Mouse (Mus musculus): ENCODE measurements around the gene Tmem222.

Gene Tmem222

GRCm38 (mm10) chr4:133223875-133224274 lies 53.7 kb downstream of the Tmem222 start:
- ChIA-PET POLR2A (interaction anchor here in 3 of 4 experiments (0.9 to 1.7 kb wide), 5 partner anchors 9 to 130 kb away, joined by 3 to 6 read pairs (median 4); partner anchors contain the start of gene Wdtc1 (in 1 of the 3)), CTCF (interaction anchor here in 3 of 4 experiments (0.6 to 4.3 kb wide), 9 partner anchors 9 to 222 kb away, joined by 3 to 21 read pairs (median 4); no protein-coding TSS in a partner anchor)

GRCm38 (mm10) chr4:133221701-133222100 lies 55.9 kb downstream of the Tmem222 start:
- CTCF ChIA-PET, result interaction anchor here (0.9 to 4.3 kb wide), 20 partner anchors 9 to 165 kb away, joined by 3 to 21 read pairs (median 4); partner anchors contain the start of gene Cd164l2 (in 1 of the 4)
- POLR2A ChIA-PET, result interaction anchor here in 3 of 4 experiments (0.5 to 2.1 kb wide), 32 partner anchors 8 to 1013 kb away, joined by 3 to 7 read pairs (median 3); partner anchors contain the start of genes Cd164l2 (in 1 of the 3), Gpr3 (in 1 of the 3), Ppp1r8 (in 1 of the 3) and Slc9a1 (in 1 of the 3)

- ChIA-PET CTCF (interaction anchor here (0.5 to 4.3 kb wide), 32 partner anchors 8 to 274 kb away, joined by 3 to 21 read pairs (median 4); partner anchors contain the start of genes Cd164l2 (in 1 of the 4) and Map3k6 (in 1 of the 4)), POLR2A (interaction anchor here (0.5 to 2.1 kb wide), 38 partner anchors 8 to 687 kb away, joined by 3 to 7 read pairs (median 4); partner anchors contain the start of genes Wdtc1 (in 2 of the 4), Atpif1 (in 1 of the 4), Cd164l2 (in 1 of the 4) and Gpr3 (in 1 of the 4))
Observed at GRCm38 (mm10) chr4:133220656-133221055, 56.9 kb downstream of the Tmem222 start.

GRCm38 (mm10) chr4:133218745-133219144 lies 58.8 kb downstream of the Tmem222 start:
- ChIA-PET CTCF (interaction anchor here (0.6 to 1.5 kb wide), 12 partner anchors 10 to 655 kb away, joined by 3 to 5 read pairs (median 4); partner anchors contain the start of gene Fgr (in 1 of the 4)), POLR2A (interaction anchor here in 2 of 4 experiments (0.6 to 1.2 kb wide), 4 partner anchors 17 to 684 kb away, joined by 3 to 4 read pairs (median 3); no protein-coding TSS in a partner anchor)

GRCm38 (mm10) chr4:133217641-133218040 lies 60.0 kb downstream of the Tmem222 start:
- POLR2A ChIA-PET, result no interaction called here
- CTCF ChIA-PET, result interaction anchor here in 3 of 4 experiments (0.8 to 1.5 kb wide), 10 partner anchors 9 to 209 kb away, joined by 3 to 5 read pairs (median 4); no protein-coding TSS in a partner anchor
